Mouse (Mus musculus) spleen, adult 2 months (tissue): Measurements from ENCODE around the gene Slc6a11. TPM values are rescaled to one million over a fixed set of nuclear protein-coding genes. Genes with fewer than 3 reads are reported as not detected.

ENCODE experiments used
- DNase-seq, 2 experiments: peaks; one replicate each; pipeline versions ENCODE4 v3.0.0 to v3.0.0-alpha.2; 2012 to 2021; ENCODE audit warnings: low spot score in 2 of 2, low read depth in 1 of 2
- H3K27ac ChIP-seq: fragments of 200-500 bp; 2 replicates; pipeline ENCODE4 v1.5.1; 2012; ENCODE audit warnings: low read length, inconsistent platforms; ENCODE audit not compliant: insufficient read depth
- H3K27me3 ChIP-seq: fragments of 200-500 bp; 2 replicates; pipeline ENCODE4 v1.6.1; 2012; ENCODE audit warnings: mild to moderate bottlenecking, moderate library complexity, low read length, inconsistent platforms; ENCODE audit not compliant: control insufficient read depth, insufficient read depth
- H3K36me3 ChIP-seq: fragments of 200-500 bp; 2 replicates; pipeline ENCODE4 v1.6.1; 2012; ENCODE audit warnings: mild to moderate bottlenecking, low read length, inconsistent platforms; ENCODE audit not compliant: control insufficient read depth, insufficient read depth
- H3K4me1 ChIP-seq: fragments of 200-500 bp; 2 replicates; pipeline ENCODE4 v1.6.1; 2011; ENCODE audit warnings: inconsistent platforms; ENCODE audit not compliant: control insufficient read depth, insufficient read depth, insufficient read length
- H3K4me3 ChIP-seq: fragments of 200-500 bp; 2 replicates; pipeline ENCODE4 v1.5.1; 2011; ENCODE audit warnings: mild to moderate bottlenecking, inconsistent platforms; ENCODE audit not compliant: insufficient read depth, insufficient read length; ENCODE audit errors: extremely low read depth
- CTCF ChIP-seq: fragments of 200-500 bp; IDR thresholded peaks from 2 replicates; pipeline ENCODE4 v1.5.1; 2011; ENCODE audit warnings: mild to moderate bottlenecking, inconsistent platforms; ENCODE audit not compliant: insufficient read depth, insufficient read length, insufficient replicate concordance; ENCODE audit errors: extremely low read depth
- POLR2A ChIP-seq: fragments of 200-500 bp; IDR thresholded peaks from 2 replicates; pipeline ENCODE4 v1.6.1; 2011; ENCODE audit warnings: low read depth, low read length, inconsistent platforms
- WGBS: fragments of 180-500 bp; shearing (Covaris S2); methylation state at CpG from one replicate; pipeline ENCODE4 v1.1.7; 2018; 5-methylcytosine and 5-hydroxymethylcytosine counted together
- polyA plus RNA-seq: library from polyadenylated mRNA; depleted of rRNA; stranded (reverse); fragments of >200 nt; gene quantifications from 2 replicates; pipeline ENCODE4 v1.2.3, GENCODE M21; 2012

Gene Slc6a11
- polyA plus RNA-seq, 1 experiment: not detected

DNA sequence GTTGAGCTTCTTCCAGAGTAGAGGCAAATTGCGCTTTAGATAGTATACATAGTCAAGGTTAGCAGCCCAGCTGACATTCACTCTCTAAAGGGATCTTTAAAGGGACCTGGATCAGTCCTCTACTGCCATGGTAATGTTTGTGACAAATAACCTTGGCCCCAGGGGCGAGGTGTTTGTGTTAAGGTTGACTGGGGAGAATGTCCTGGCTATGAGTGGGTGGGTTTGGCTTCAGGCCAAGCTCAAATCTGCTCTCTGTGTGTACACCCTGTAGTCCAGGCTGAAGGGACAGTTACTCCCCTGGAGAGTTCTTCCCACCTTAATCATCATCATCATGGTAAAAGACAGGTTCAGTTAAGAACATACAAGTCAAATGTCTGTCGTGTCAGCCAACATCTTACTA, 97.2 kb downstream of the Slc6a11 start:
- 74% methylated on average over 3 of the region's 3 CpGs for WGBS
- H3K4me1 ChIP-seq: no peaks in the 10 kb centered on the region
- no peak overlapping the region for H3K4me3 ChIP-seq
- H3K27ac ChIP-seq: no peak overlapping the region
- DNase-seq: no peak
- H3K27me3 ChIP-seq: no peaks in the 10 kb centered on the region
- H3K36me3 ChIP-seq: no peaks in the 10 kb centered on the region
- TF ChIP-seq CTCF (no peak), POLR2A (no peak)

DNA sequence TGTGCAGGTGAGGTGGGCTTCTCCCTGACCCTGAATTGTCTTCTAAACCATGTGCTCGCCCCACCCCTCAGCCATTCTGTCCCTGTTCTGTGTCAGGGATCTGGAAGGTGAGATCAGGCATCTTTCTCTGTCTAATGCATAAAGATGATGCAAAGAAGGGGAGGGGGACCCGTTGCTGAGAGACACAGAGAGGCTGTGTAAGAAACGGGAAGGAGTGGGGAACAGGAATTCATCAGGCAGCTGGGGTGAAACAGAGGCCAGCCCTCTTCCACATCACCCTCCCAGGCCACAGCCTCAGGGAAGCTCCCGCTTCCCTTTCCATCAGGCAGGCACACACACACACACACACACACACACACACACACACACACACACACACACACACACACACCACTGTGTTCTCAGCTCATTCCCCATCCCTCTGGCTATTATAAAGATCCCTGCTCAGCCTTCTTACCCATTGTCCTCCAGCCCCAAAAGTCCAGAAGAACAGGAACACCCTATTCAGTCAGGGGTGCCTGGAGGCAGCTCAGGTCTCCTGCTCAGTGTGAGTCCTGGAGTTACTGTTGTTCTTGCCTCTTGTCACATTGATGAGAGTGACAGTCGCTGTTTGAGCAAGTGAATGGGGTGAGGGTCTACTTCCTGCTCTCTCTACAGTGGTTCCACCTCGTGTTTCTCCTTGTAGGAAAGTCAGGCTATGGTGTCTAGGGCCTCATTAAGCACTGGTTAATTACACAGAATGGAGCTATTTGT, 108.0 kb downstream of the Slc6a11 start:
- H3K4me1 ChIP-seq: no peaks in the 10 kb centered on the region
- no peak for DNase-seq
- 43% methylated on average over 6 of the region's 6 CpGs for WGBS
- no peaks in the 10 kb centered on the region for H3K27me3 ChIP-seq
- TF ChIP-seq CTCF: no peak
- no peak for TF ChIP-seq POLR2A
- H3K4me3 ChIP-seq: no peak overlapping the region
- no peak overlapping the region for H3K27ac ChIP-seq
- no peaks in the 10 kb centered on the region for H3K36me3 ChIP-seq

- no peaks in the 10 kb centered on the region for H3K27me3 ChIP-seq
- no peak overlapping the region for H3K4me3 ChIP-seq
- H3K36me3 ChIP-seq: no peaks in the 10 kb centered on the region
- WGBS: 81% methylated on average over 11 of the region's 11 CpGs
- no peak overlapping the region for H3K27ac ChIP-seq
- TF ChIP-seq POLR2A (no peak), CTCF (no peak)
- no peak for DNase-seq
- no peaks in the 10 kb centered on the region for H3K4me1 ChIP-seq
Observed at GRCm38 (mm10) chr6:114245665-114246064, 114.6 kb downstream of the Slc6a11 start.

- H3K4me1 ChIP-seq: no peaks in the 10 kb centered on the region
- H3K27me3 ChIP-seq: no peaks in the 10 kb centered on the region
- TF ChIP-seq POLR2A (no peak), CTCF (peak; percentile 79; the same call in 1 of the 2 replicates)
- H3K4me3 ChIP-seq: no peak overlapping the region
- no peaks in the 10 kb centered on the region for H3K36me3 ChIP-seq
- peak in 1 of 2 experiments; percentile 47 for DNase-seq
- WGBS: 10% methylated on average over 5 of the region's 5 CpGs
- no peak overlapping the region for H3K27ac ChIP-seq
Observed at GRCm38 (mm10) chr6:114250311-114250710, 119.3 kb downstream of the Slc6a11 start.

DNA sequence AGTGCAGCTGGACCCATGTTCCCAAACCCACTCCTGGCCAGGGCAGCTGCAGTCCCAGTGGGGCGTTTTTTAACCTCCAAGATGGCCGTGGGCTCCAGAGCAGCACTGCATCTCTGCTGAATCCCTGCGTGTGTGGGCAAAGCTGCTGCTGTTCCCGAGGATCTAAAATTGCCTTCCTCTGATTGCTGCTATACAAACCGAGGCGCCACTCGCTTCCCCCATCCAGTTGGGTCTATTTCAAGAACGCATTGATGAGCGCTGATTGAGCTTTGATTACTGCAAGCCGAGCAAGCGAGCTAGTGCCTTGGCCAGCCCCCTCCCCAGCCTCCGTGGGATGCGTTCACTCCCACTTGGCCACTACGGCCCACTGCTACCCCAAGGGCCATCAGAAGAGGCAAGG, 123.9 kb downstream of the Slc6a11 start:
- TF ChIP-seq POLR2A (no peak), CTCF (no peak)
- no peak overlapping the region for H3K4me3 ChIP-seq
- H3K27me3 ChIP-seq: no peaks in the 10 kb centered on the region
- no peaks in the 10 kb centered on the region for H3K36me3 ChIP-seq
- H3K27ac ChIP-seq: no peak overlapping the region
- WGBS: 80% methylated on average over 14 of the region's 14 CpGs
- no peak for DNase-seq
- no peaks in the 10 kb centered on the region for H3K4me1 ChIP-seq

GRCm38 (mm10) chr6:114257762-114258361, 126.8 kb downstream of the Slc6a11 start:
- 84% methylated on average over 1 of the region's 1 CpGs for WGBS
- Histone ChIP-seq H3K4me3 (no peak overlapping the region), H3K27me3 (no peaks in the 10 kb centered on the region), H3K36me3 (no peaks in the 10 kb centered on the region), H3K27ac (peak overlapping the region; percentile 28; the same call in 1 of the 2 replicates), H3K4me1 (no peaks in the 10 kb centered on the region)
- no peak for TF ChIP-seq CTCF
- no peak for TF ChIP-seq POLR2A
- no peak for DNase-seq
